Mouse (Mus musculus) bone marrow, adult 2 months (tissue): ENCODE results near the gene Slc17a6. TPM values are rescaled to one million over a fixed set of nuclear protein-coding genes. Genes with fewer than 3 reads are reported as not detected.
"Not testable (repeated sequence)": the region's sequence is repeated elsewhere in the genome, so short reads cannot be mapped to it uniquely, and the experiment has no call there.

Source experiments
- H3K27ac ChIP-seq: fragments of 200-500 bp; 2 replicates; pipeline ENCODE4 v1.5.1; 2012; ENCODE audit warnings: low read depth, mild to moderate bottlenecking, control low read depth, inconsistent platforms, low read length; ENCODE audit not compliant: control insufficient read depth, poor library complexity, insufficient read depth
- H3K4me1 ChIP-seq: fragments of 200-500 bp; 2 replicates; pipeline ENCODE4 v1.6.1; 2011; ENCODE audit warnings: low read length; ENCODE audit not compliant: control insufficient read depth, insufficient read depth
- H3K4me3 ChIP-seq: fragments of 200-500 bp; replicated peaks from 2 replicates; pipeline ENCODE3; 2011; ENCODE audit warnings: mild to moderate bottlenecking, low read depth, low read length, control low read depth; ENCODE audit not compliant: control insufficient read depth
- CTCF ChIP-seq: fragments of 200-500 bp; IDR thresholded peaks from 2 replicates; pipeline ENCODE4 v1.5.1; 2011; ENCODE audit warnings: low read length, control low read depth; ENCODE audit not compliant: control insufficient read depth, insufficient read depth
- POLR2A ChIP-seq: fragments of 200-500 bp; IDR thresholded peaks from 2 replicates; pipeline ENCODE4 v1.6.1; 2011; ENCODE audit warnings: low read depth, mild to moderate bottlenecking, control low read depth, low read length, borderline replicate concordance; ENCODE audit not compliant: control insufficient read depth
- WGBS: fragments of 180-500 bp; shearing (Covaris S2); methylation state at CpG from one replicate; pipeline ENCODE4 v1.1.7; 2018; 5-methylcytosine and 5-hydroxymethylcytosine counted together
- polyA plus RNA-seq: library from polyadenylated mRNA; stranded (reverse); fragments of >200 nt; gene quantifications from 2 replicates; pipeline ENCODE4 v1.2.4, GENCODE M21; 2011; ENCODE audit warnings: low replicate concordance; ENCODE audit not compliant: missing spikeins, insufficient read depth, insufficient read length

The Slc17a6 gene
- polyA plus RNA-seq, 1 experiment, result not detected

GRCm38 (mm10) chr7:51631171-51631570, 9.4 kb downstream of the Slc17a6 start:
- no peak for TF ChIP-seq CTCF
- no peak for TF ChIP-seq POLR2A
- Histone ChIP-seq H3K27ac (no peak overlapping the region), H3K4me3 (no peak overlapping the region), H3K4me1 (no peaks in the 10 kb centered on the region)
- WGBS, result 59% methylated on average over 3 of the region's 3 CpGs

DNA sequence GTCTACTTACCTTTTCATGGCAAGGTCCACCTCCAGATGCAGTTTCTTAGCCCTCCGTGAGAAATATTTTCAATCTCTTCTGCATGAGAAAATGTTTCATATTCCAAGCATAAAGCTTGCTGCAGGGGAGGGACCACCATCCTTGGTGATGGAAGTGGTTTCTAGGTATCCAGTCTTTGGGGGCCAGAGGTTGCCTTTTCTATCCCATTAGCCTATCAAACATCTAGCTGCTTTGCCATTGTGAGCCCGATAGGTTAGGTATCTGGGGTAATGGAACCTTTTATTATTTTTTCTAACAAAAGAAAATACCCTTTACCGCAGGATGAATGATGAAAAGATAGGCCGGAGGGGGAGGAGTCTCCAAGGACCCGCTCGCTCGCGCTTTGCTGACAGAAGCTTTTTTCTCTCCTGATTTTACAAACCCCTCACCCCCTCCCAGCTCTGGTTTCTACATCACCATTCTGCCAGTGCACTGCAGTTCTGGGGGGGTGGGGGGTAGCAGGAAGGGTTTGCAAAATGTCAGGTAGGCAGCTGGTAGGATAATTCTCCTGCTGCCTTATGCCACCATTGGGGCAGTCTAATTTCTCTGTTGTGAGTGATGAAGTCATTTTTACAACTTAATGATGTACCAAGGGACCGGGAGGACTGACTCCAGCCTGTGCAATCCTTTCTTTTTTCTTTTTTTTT, 10.9 kb downstream of the Slc17a6 start:
- no peaks in the 10 kb centered on the region for H3K4me1 ChIP-seq
- H3K4me3 ChIP-seq, result no peak overlapping the region
- no peak overlapping the region for H3K27ac ChIP-seq
- WGBS, result 19% methylated on average over 9 of the region's 9 CpGs
- TF ChIP-seq POLR2A (no peak), CTCF (no peak)

DNA sequence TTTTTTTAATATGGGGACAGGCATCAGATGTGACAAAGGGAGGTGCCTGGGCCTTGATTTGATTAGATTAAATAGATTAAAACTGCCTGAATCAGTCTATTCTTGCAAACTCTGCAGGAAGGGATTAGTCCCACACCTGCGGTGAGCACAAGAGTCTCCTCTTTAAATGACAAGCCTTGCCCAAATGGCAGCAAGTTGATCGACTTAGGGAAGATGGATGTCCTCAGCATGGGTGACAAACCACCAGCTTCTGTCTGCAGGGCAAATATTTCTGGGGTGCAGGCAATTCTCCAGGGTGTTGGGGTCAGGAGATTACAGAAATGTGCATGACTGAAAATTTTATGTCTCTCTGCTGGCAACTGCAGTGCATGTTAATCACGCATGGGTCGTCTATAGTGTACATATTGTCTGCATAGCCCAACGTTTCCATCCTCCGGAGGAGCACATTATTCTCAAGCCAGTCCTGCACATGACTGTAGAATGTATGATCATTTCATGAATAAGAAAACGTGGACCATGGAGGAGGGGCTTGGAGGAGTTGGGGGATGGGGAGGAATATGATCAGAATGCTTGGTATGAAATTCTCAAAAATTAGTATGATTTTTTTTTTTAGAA, 11.5 kb downstream of the Slc17a6 start:
- 12% methylated on average over 7 of the region's 7 CpGs for WGBS
- no peaks in the 10 kb centered on the region for H3K4me1 ChIP-seq

GRCm38 (mm10) chr7:51657152-51657551, 35.3 kb downstream of the Slc17a6 start:
- no peaks in the 10 kb centered on the region for H3K4me1 ChIP-seq
- 64% methylated on average over 3 of the region's 3 CpGs for WGBS
- no peak overlapping the region for H3K27ac ChIP-seq
- TF ChIP-seq POLR2A (no peak), CTCF (no peak)
- no peak overlapping the region for H3K4me3 ChIP-seq

More for the DNA sequence above, 11.5 kb downstream of the Slc17a6 start:
- Histone ChIP-seq H3K27ac (no peak overlapping the region), H3K4me3 (no peak overlapping the region)
- TF ChIP-seq POLR2A (no peak), CTCF (no peak)

DNA sequence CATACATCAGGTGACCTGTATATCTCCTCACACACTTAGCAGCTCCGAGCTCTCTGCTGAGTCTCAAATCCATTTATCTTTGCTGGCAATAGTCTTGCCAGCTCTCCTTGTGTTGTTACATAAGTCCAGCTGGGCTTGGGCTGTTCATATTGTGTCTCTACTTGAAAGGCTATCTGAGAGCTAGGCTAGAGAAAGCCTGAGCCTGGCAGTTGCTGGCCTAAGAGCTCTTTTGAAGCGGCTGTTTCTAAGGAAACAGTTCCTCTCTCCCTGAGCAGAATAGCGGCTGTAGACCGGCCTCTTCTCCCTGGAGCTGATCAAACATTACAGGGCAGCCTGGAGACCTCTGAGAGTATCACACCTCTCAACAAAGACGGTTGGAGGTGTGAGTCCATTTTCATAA, 40.6 kb downstream of the Slc17a6 start:
- TF ChIP-seq POLR2A (no peak), CTCF (no peak)
- 46% methylated on average over 5 of the region's 5 CpGs for WGBS
- Histone ChIP-seq H3K27ac (no peak overlapping the region), H3K4me1 (no peaks in the 10 kb centered on the region), H3K4me3 (no peak overlapping the region)

DNA sequence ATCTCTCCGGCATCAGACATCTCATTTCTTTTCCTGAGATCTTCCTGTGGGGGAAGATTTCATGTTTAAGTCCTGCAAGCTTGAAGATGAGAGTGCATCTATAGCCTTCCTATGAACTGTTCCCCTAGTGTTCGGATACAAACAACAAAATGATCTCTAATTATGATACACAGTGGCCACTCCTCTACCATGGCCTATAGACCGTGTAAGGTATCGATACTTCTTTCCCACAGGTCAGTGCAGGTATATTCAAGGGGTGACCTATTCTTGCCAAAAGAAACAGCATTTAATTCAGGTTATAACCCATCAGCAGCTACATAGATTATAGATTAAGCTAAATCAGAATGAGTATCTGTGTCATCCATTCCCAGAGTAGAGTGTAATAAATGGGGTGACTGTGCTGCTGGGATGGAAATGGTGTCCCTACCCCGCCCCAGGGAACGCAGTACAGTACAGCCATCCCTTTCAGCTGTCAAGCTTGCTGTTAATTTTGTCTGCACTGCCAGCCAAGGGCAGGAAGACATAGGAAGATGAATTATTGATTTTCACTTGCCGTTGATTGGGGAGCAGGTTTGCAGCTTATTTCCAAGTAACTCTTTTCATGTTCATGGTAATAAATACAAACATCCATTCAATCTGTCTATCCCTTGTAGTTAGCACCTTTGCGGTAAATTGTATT, 71.9 kb downstream of the Slc17a6 start:
- WGBS, result 83% methylated on average over 8 of the region's 8 CpGs
- Histone ChIP-seq H3K4me1 (no peaks in the 10 kb centered on the region), H3K27ac (no peak overlapping the region), H3K4me3 (no peak overlapping the region)
- TF ChIP-seq CTCF, result no peak
- no peak for TF ChIP-seq POLR2A

DNA sequence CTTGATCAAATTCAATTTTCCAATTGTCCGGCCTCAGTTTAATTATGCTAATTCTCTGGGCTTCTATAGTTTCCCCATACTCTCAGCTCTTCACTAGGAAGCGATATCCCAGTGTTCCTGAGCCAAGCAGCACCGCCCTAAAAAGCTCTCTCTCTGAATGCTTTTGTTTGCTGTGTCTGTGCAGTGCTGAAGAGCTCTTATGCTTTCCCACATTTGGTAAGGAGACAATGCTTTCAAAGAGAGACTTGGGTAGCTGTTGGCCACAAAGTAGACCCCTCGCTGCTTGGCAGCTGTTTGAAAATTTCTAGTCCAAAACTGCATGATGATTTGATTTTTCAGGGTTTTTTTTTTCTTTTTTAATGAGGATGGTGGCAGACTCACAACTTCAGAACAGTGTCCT, 72.6 kb downstream of the Slc17a6 start:
- WGBS, result 72% methylated on average over 4 of the region's 4 CpGs
- H3K27ac ChIP-seq, result no peak overlapping the region
- H3K4me3 ChIP-seq, result no peak overlapping the region
- H3K4me1 ChIP-seq, result no peaks in the 10 kb centered on the region
- TF ChIP-seq POLR2A (no peak), CTCF (no peak)

DNA sequence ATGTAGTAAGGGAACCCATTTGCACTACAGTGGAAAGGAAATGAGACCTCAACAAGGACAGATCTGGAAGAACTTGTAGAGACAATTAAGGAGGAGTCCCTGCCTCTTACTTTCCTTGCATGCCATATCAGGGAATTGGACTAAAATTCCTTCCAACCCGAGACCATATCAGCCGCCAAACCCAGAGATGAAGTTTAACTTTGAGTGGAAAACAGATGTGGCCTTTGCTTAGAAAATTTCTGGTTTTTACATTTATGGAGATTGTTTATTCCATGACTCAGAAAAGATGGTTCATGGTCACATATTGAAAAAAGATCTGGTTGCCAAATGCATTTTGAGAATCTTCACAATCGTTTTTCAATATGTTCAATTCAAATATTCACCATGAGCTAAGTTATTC, 87.7 kb downstream of the Slc17a6 start:
- no peak overlapping the region for H3K4me3 ChIP-seq
- TF ChIP-seq CTCF, result no peak
- TF ChIP-seq POLR2A, result no peak
- 80% methylated on average over 3 of the region's 3 CpGs for WGBS
- H3K4me1 ChIP-seq, result no peaks in the 10 kb centered on the region
- no peak overlapping the region for H3K27ac ChIP-seq

- 66% methylated on average over 3 of the region's 3 CpGs for WGBS
- H3K27ac ChIP-seq, H3K4me3 ChIP-seq, H3K4me1 ChIP-seq: not testable (repeated sequence)
These were observed 88.5 kb downstream of the Slc17a6 start for GRCm38 (mm10) chr7:51710346-51710745.
